Mouse (Mus musculus) adrenal gland, postnatal 25 days (tissue): ENCODE measurements around the gene Tas2r123. TPM values are rescaled to one million over a fixed set of nuclear protein-coding genes. Genes with fewer than 3 reads are reported as not detected.

Experiments
- DNase-seq: peaks from one replicate; pipeline ENCODE4 v3.0.0; 2021; ENCODE audit warnings: mixed read lengths
- long read RNA-seq: library from polyadenylated mRNA; stranded (forward); transcript quantifications from one replicate; pipeline ENCODE4 v2.0.0, GENCODE M21; 2021
- total RNA-seq: library from RNA; stranded (reverse); gene quantifications from 2 replicates; pipeline ENCODE4 v1.2.3, GENCODE M21; 2021

Gene Tas2r123
- total RNA-seq, result not detected in 2 replicates
- long read RNA-seq, result 0 reads

DNA sequence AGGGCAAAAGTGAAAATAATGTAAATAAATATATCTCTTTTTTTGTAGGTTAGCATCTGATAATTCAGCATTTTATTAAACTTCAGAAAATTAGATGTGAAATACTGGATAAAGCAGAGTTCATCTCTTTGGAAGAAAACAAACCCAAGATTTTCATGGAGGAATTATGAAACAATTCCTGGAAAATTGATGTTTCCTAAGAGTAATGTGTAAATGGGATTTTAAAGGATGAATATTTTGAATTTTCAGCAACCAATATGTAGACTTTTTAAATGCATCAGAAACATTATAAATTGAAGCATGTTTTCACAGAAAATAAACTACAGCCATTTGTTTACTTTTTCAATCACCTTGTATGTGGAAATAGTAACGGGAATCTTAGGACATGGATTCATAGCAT lies at the start of gene Tas2r123:
TSS of gene Tas2r123 (plus strand) at position 301 of the 400 bp plus-strand sequence.
- no peak for DNase-seq

DNA sequence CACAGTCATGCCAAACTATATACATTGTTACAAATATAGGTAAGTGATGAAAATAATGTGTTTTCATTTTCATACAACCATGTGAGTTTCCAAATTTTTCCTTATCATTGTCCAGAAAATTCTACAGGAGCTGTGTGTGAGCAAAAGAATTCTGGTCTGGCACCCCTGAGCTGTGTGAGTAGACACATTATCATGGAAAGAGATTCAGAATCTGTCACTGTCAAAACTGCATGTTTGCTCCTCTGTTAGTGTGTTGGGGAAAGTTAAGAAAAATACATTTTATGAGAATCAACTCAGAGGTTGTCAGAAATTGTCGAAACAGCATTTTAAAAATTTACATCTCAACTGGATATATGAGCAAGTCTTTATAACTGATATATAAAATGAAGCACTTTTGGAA lies 44.4 kb upstream of the Tas2r123 start, which contains the start of gene Tas2r117:
TSS of gene Tas2r117 (plus strand) at position 301 of the 400 bp plus-strand sequence.
- no peak for DNase-seq

DNA sequence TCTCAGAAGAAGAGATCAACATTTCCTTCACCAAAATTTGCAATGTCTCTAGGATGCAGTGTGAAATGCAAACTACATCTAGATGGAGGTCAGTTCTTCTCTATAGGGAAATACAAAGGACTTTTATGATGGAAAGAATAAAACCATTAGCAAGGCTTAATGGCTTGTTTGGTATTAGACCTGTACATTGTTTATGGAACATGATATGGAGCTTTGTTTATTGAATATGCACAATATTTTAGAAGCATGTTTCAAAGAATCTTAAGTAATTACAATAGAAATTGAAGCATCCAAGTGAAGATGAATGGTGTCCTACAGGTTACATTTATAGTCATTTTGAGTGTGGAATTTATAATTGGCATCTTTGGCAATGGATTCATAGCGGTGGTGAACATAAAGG lies 8.2 kb downstream of the Tas2r123 start, which contains the start of gene Tas2r116:
TSS of gene Tas2r116 (plus strand) at position 301 of the 400 bp plus-strand sequence.
- no peak for DNase-seq

DNA sequence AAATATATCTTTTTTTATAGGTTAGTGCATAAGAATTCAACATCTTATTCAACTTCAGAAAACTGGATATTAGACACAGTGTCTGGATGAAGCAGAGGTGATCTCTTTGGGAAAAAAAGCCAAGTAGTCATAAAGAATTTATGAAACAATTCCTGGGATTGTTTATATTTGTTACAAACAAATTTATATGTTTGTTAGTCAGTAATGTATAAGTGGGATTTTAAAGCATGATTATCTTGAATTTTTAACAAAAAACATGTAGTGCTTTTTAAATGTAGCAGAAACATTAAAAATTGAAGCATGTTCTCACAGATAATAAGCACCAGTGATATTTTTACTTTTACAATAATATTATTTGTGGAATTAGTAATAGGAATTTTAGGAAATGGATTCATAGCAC lies 20.8 kb downstream of the Tas2r123 start, which contains the start of gene Tas2r110:
TSS of gene Tas2r110 (plus strand) at position 301 of the 400 bp plus-strand sequence.
- DNase-seq, result no peak

DNA sequence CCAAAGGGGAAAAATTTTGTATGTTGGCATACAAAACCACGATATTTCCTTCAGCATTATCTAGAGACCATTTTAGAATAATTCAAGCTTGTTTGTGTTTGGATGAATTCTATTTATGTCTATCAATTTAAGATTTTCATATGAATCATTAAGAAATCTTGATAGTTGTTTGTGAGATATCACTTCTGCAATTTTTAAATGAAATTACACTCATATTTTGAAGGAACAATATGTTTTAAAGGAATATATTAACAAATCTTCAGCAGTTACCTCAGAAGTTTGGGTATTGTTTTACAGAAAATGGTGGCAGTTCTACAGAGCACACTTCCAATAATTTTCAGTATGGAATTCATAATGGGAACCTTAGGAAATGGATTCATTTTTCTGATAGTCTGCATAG lies 45.8 kb downstream of the Tas2r123 start, which contains the start of gene Tas2r113:
TSS of gene Tas2r113 (plus strand) at position 301 of the 400 bp plus-strand sequence.
- DNase-seq, result no peak

Other genes starting within 250 kb of the Tas2r123 start
- not detected in 2 replicates for gene A630073D07Rik, start 195.6 kb upstream of the Tas2r123 start, total RNA-seq
- gene Tas2r120, start 190.2 kb upstream of the Tas2r123 start, total RNA-seq, result not detected in 2 replicates
- gene Tas2r121, start 146.1 kb upstream of the Tas2r123 start, total RNA-seq, result not detected in 2 replicates
- not detected in 2 replicates for gene Tas2r122, start 135.2 kb upstream of the Tas2r123 start, total RNA-seq
- not detected in 2 replicates for gene Tas2r115, start 109.1 kb upstream of the Tas2r123 start, total RNA-seq
- gene Tas2r124, start 92.4 kb upstream of the Tas2r123 start, total RNA-seq, result not detected in 2 replicates
- not detected in 2 replicates for gene Tas2r102, start 85.0 kb upstream of the Tas2r123 start, total RNA-seq
- not detected in 2 replicates for gene Tas2r136, start 69.0 kb upstream of the Tas2r123 start, total RNA-seq
- not detected in 2 replicates for gene Tas2r117, start 44.3 kb upstream of the Tas2r123 start, total RNA-seq
- not detected in 2 replicates for gene Tas2r116, start 8.3 kb downstream of the Tas2r123 start, total RNA-seq
- not detected in 2 replicates for gene Tas2r110, start 20.9 kb downstream of the Tas2r123 start, total RNA-seq
- gene Tas2r113, start 45.9 kb downstream of the Tas2r123 start, total RNA-seq, result not detected in 2 replicates
- gene Tas2r125, start 62.5 kb downstream of the Tas2r123 start, total RNA-seq, result not detected in 2 replicates
- not detected in 2 replicates for gene Tas2r129, start 104.0 kb downstream of the Tas2r123 start, total RNA-seq
- gene Tas2r131, start 110.8 kb downstream of the Tas2r123 start, total RNA-seq, result not detected in 2 replicates
- not detected in 2 replicates for gene Tas2r109, start 133.8 kb downstream of the Tas2r123 start, total RNA-seq
- not detected in 2 replicates for gene Tas2r103, start 190.0 kb downstream of the Tas2r123 start, total RNA-seq
- not detected in 2 replicates for gene Tas2r140, start 208.7 kb downstream of the Tas2r123 start, total RNA-seq